Mouse (Mus musculus): ENCODE data around the gene Atp13a2. TPM values are rescaled to one million over a fixed set of nuclear protein-coding genes. Genes with fewer than 3 reads are reported as not detected.

Gene Atp13a2
- polyA plus RNA-seq, 1 experiment from 2014 or later, result 33.4 TPM

DNA sequence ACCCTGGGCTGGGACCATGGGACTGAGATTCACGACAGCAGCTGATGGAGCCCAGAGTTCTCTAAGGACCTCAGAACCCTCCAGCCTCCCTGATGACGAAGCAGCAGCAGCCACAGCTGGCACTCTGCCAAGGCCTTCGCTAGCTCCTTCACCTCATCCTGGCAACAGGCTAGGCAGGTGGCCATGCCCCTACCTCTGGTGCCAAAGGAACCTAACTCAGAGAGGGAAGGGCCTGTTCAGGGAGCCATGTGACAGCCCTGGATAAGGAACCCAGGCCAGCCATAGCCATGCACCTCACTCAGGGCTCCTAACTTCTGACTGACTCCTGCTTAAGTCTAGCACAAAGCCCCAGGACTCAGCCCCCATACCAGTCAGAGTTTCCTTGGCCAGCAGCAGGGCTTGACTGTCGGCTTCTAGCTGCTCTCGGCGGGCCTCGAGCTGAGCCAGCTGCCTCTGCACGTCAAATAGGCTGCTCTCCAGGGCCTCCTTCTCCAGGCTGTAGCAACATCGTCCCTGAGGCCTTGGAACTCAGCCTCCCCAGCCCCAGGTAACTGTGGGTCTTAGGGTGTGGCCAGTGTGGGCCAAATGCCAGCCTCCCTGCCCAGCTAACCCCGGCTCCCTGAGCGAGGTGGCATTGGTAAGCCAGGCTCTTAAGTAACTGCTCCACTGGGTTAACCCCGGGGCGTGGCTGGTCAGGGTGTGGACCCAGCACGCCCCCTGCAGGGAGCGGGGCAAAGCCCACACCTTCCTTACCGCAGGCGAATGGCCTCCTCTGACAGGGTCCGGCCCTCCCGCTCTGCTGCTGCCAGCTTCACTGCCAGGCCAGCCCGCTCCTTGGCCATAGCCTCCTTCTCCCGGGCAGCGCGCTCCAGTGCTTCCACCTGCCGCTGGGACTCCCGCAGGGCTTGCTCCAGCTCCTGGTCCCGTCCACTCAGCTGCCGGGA lies 47.2 kb downstream of the Atp13a2 start:
- Histone ChIP-seq H3K27ac (ENCODE audit: low read depth, low read length) (no peak overlapping the region), H3K36me3 (ENCODE audit: control insufficient read depth, insufficient read depth, low read length) (peaks cover 11% of the 10 kb centered on the region), H3K9me3 (ENCODE audit: control insufficient read depth, low read length) (no peaks in the 10 kb centered on the region), H3K27me3 (ENCODE audit: control insufficient read depth, insufficient read depth, low read length) (no peaks in the 10 kb centered on the region), H3K4me2 (no peak overlapping the region), H3K4me1 (ENCODE audit: control insufficient read depth, insufficient read depth, low read length) (no peaks in the 10 kb centered on the region), H3K9ac (ENCODE audit: low read length) (no peak overlapping the region), H3K4me3 (ENCODE audit: low read depth, low read length) (no peak overlapping the region)
- DNase-seq (ENCODE audit: low spot score, missing footprints), result no peak
- WGBS, result 85% methylated on average over 27 of the region's 27 CpGs
- no peak for ATAC-seq (ENCODE audit: low FRiP score)

DNA sequence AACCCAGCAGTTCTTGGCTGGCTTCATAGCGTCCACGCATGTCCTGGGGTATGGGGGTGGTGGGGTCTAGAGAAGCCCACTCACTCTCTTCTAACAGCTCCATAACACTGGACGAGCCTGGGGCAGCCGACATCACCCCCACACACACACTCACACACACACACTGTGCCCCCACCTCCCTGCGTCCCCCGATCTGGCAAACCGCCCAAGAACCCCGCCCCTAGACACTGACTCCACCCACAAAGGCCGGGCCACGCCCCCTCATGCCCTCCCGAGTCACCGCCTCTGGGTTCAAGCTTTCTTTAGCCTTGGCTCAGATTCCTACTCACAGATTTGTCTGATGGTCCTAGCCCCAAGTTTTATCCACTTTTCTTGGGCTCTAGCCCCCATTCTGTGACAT lies 54.4 kb downstream of the Atp13a2 start:
- Histone ChIP-seq H3K36me3 (ENCODE audit: control insufficient read depth, insufficient read depth, low read length) (peaks cover 8% of the 10 kb centered on the region; the same call in 1 of the 2 replicates), H3K4me3 (ENCODE audit: low read depth, low read length) (no peak overlapping the region), H3K27me3 (ENCODE audit: control insufficient read depth, insufficient read depth, low read length) (no peaks in the 10 kb centered on the region), H3K9me3 (ENCODE audit: control insufficient read depth, low read length) (no peaks in the 10 kb centered on the region), H3K4me1 (ENCODE audit: control insufficient read depth, insufficient read depth, low read length) (no peaks in the 10 kb centered on the region), H3K27ac (ENCODE audit: low read depth, low read length) (no peak overlapping the region), H3K9ac (ENCODE audit: low read length) (no peak overlapping the region), H3K4me2 (no peak overlapping the region)
- no peak for DNase-seq (ENCODE audit: low spot score, missing footprints)
- ATAC-seq (ENCODE audit: low FRiP score), result no peak
- 64% methylated on average over 12 of the region's 12 CpGs for WGBS

DNA sequence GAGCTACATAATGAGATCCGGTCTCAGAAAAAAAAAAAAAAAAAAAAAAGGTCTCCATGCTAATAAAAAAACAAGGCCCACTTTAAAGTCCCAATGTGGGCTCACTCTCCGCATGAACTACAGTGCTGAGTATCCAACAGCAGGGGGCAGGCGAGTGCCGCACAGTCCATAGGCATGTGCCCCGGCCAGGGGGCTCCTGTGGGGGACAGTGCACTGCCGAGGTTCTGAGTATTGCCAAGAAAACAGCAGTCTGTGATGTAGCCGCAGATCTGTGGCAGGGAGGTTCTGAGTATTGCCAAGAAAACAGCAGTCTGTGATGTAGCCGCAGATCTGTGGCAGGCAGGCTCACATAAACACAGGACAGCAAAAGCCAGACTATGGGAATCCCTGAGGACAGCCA lies 58.1 kb downstream of the Atp13a2 start:
- peaks cover 8% of the 10 kb centered on the region for H3K36me3 ChIP-seq (ENCODE audit: control insufficient read depth, insufficient read depth, low read length)
- whole genome bisulfite sequencing, result 22% methylated on average over 8 of the region's 8 CpGs

DNA sequence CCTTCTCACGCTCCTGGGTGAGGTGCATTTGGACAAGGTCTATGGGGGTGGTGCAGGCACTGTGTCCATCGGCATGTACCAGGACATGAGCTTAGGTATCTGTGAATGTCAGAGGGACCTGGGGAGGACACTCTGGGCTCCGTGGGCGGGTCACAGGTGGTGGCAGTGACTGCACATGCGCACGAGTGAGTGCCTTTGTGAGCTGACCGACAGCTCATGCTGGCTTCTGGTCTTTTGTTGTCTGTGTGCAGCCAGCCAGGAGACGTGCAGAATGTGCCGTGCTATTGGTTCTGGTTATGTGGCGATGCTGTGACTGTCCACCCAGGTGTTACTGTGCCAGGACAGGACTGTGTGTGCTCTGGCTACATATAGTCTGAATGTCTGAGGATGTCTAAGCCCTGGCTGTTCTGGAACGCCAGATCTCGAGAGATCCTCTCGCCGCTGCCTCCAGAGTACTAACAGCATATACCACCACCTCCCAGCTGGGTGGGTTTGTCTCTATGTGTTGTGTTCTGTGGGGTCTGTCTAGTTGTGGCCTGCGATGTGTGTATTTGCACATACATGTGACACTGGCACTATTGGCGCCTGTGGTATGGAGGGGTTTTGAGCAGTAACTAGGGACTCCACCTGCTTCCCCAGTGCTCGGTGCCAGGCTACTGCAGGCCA lies 62.3 kb downstream of the Atp13a2 start:
- Histone ChIP-seq H3K9ac (ENCODE audit: low read length) (peak overlapping the region; percentile 2), H3K27me3 (ENCODE audit: control insufficient read depth, insufficient read depth, low read length) (no peaks in the 10 kb centered on the region), H3K27ac (ENCODE audit: low read depth, low read length) (peak overlapping the region; percentile 89), H3K36me3 (ENCODE audit: control insufficient read depth, insufficient read depth, low read length) (peaks cover 6% of the 10 kb centered on the region), H3K4me1 (ENCODE audit: control insufficient read depth, insufficient read depth, low read length) (peaks cover 46% of the 10 kb centered on the region), H3K4me2 (peak overlapping the region; percentile 26; the same call in 1 of the 2 replicates), H3K4me3 (ENCODE audit: low read depth, low read length) (no peak overlapping the region), H3K9me3 (ENCODE audit: control insufficient read depth, low read length) (no peaks in the 10 kb centered on the region)
- DNase-seq (ENCODE audit: low spot score, missing footprints), result peak; percentile 89
- peak; percentile 26 for ATAC-seq (ENCODE audit: low FRiP score)
- 35% methylated on average over 17 of the region's 17 CpGs for WGBS

More for the DNA sequence above, 58.1 kb downstream of the Atp13a2 start:
- H3K4me3 ChIP-seq (ENCODE audit: low read depth, low read length), result no peak overlapping the region
- no peaks in the 10 kb centered on the region for H3K9me3 ChIP-seq (ENCODE audit: control insufficient read depth, low read length)
- peak; percentile 61; the same call in 1 of the 2 replicates for ATAC-seq (ENCODE audit: low FRiP score)
- no peaks in the 10 kb centered on the region for H3K27me3 ChIP-seq (ENCODE audit: control insufficient read depth, insufficient read depth, low read length)
- no peak overlapping the region for H3K9ac ChIP-seq (ENCODE audit: low read length)
- peaks cover 17% of the 10 kb centered on the region for H3K4me1 ChIP-seq (ENCODE audit: control insufficient read depth, insufficient read depth, low read length)
- H3K27ac ChIP-seq (ENCODE audit: low read depth, low read length), result no peak overlapping the region
- peak; percentile 95 for DNase-seq (ENCODE audit: low spot score, missing footprints)
- no peak overlapping the region for H3K4me2 ChIP-seq

DNA sequence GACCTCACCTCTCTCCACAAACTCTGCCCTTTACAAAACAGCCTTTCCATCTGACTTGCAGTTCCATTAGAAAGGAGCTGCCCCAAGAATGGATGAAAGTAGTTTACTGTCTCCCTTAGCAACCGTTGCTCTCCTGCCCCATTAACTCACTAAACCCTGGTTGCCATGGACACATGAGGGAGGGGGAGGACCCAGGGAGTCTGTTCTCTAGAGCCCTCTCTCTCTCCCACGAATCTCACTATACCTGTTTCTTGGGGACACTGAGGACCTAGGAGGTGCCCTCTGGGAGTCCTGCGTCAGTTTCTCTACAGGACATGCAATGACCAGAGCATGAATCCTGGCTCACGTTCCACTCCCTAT lies 62.8 kb downstream of the Atp13a2 start:
- DNase-seq (ENCODE audit: low spot score, missing footprints) (peak; percentile 97), ATAC-seq (ENCODE audit: low FRiP score) (peak; percentile 68)
- Histone ChIP-seq H3K4me3 (ENCODE audit: low read depth, low read length) (no peak overlapping the region), H3K4me2 (peak overlapping the region; percentile 26; the same call in 1 of the 2 replicates), H3K36me3 (ENCODE audit: control insufficient read depth, insufficient read depth, low read length) (peaks cover 6% of the 10 kb centered on the region), H3K9ac (ENCODE audit: low read length) (no peak overlapping the region), H3K9me3 (ENCODE audit: control insufficient read depth, low read length) (no peaks in the 10 kb centered on the region), H3K27ac (ENCODE audit: low read depth, low read length) (peak overlapping the region; percentile 89), H3K27me3 (ENCODE audit: control insufficient read depth, insufficient read depth, low read length) (no peaks in the 10 kb centered on the region), H3K4me1 (ENCODE audit: control insufficient read depth, insufficient read depth, low read length) (peaks cover 51% of the 10 kb centered on the region)
- WGBS, result 20% methylated on average over 4 of the region's 4 CpGs

DNA sequence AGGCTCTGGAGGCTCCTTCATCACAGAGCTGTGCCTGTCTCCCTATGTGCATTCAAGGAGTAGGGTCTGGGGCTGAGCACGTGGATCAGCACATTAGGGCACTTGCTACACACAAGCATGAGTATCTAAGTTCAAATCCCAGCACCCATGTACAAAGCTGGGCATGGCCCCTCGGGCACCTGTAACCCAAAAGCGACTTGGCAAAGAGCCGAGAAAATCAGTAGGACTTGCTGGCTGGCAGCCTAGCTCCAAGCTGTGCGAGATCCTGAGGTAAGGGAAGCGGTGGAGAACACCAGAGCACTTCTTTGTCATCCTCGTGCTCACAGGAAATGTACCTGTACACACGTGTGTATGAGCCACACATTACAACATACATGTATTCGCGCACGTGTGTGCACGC lies 65.8 kb downstream of the Atp13a2 start:
- no peak for ATAC-seq (ENCODE audit: low FRiP score)
- Histone ChIP-seq H3K4me2 (no peak overlapping the region), H3K4me3 (ENCODE audit: low read depth, low read length) (no peak overlapping the region), H3K27me3 (ENCODE audit: control insufficient read depth, insufficient read depth, low read length) (no peaks in the 10 kb centered on the region), H3K27ac (ENCODE audit: low read depth, low read length) (no peak overlapping the region), H3K9me3 (ENCODE audit: control insufficient read depth, low read length) (no peaks in the 10 kb centered on the region), H3K4me1 (ENCODE audit: control insufficient read depth, insufficient read depth, low read length) (peaks cover 55% of the 10 kb centered on the region), H3K36me3 (ENCODE audit: control insufficient read depth, insufficient read depth, low read length) (peaks cover 2% of the 10 kb centered on the region; the same call in 1 of the 2 replicates), H3K9ac (ENCODE audit: low read length) (peak overlapping the region; percentile 22; the same call in 1 of the 2 replicates)
- no peak for DNase-seq (ENCODE audit: low spot score, missing footprints)
- WGBS, result 74% methylated on average over 12 of the region's 12 CpGs

DNA sequence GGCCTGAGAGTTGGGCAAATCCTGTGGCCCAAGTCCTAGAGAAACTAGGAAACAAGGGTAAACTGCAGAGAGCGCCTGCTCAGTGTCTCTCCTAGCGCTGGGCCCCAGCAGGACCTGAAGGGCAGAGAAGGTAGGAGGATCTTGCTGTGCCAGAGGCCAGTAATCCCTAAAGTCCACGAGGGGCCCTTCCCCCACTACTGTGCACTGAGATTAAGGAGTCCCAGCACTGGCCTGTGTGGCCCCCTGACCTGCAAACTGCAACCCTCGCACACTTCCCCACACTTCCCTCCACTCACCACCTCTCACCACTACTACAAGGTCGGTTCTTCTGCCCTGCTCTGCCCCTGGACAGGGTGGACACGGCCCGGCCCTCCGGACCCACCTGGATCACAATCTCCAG lies 66.5 kb downstream of the Atp13a2 start:
- Histone ChIP-seq H3K9ac (ENCODE audit: low read length) (peak overlapping the region; percentile 47), H3K4me3 (ENCODE audit: low read depth, low read length) (peak overlapping the region; percentile 5; the same call in 1 of the 2 replicates), H3K36me3 (ENCODE audit: control insufficient read depth, insufficient read depth, low read length) (peaks cover 2% of the 10 kb centered on the region; the same call in 1 of the 2 replicates), H3K9me3 (ENCODE audit: control insufficient read depth, low read length) (no peaks in the 10 kb centered on the region), H3K4me2 (peak overlapping the region; percentile 38), H3K27me3 (ENCODE audit: control insufficient read depth, insufficient read depth, low read length) (no peaks in the 10 kb centered on the region), H3K4me1 (ENCODE audit: control insufficient read depth, insufficient read depth, low read length) (peaks cover 53% of the 10 kb centered on the region), H3K27ac (ENCODE audit: low read depth, low read length) (peak overlapping the region; percentile 75)
- peak; percentile 88 for DNase-seq (ENCODE audit: low spot score, missing footprints)
- WGBS, result 24% methylated on average over 8 of the region's 8 CpGs
- ATAC-seq (ENCODE audit: low FRiP score), result no peak; the same call in 1 of the 2 replicates

DNA sequence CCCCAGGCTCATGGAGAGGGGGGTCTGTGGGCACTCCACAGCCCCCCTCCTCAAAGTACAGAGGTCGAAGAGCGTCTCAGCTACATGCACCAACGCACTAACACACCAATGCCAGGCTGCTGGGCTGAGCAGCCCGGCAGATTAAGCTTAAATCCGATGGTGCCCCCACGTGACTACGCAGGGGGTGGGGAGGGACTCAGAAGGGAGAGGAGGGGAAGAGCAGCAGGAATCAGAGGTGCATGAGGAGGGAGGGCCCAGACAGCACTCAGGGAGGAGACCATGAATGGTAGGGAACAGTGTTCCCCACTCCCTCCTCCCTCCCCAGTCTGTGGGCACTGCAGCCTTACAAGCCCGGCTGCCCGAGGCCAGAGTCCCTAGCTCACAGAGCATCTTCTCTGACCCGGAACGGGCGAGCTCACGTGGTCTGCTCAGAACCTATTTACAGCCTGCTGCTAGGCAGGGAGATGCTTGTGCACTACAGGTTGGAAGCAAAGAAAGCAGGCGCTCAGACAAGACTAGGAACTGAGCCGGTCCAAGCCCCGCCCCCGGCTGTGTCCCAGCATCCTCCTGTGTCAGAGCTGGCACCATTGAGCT lies 67.0 kb downstream of the Atp13a2 start:
- peak; percentile 57 for ATAC-seq (ENCODE audit: low FRiP score)
- peak; percentile 94 for DNase-seq (ENCODE audit: low spot score, missing footprints)
- H3K9ac ChIP-seq (ENCODE audit: low read length), result peak overlapping the region; percentile 47
- H3K27ac ChIP-seq (ENCODE audit: low read depth, low read length), result peak overlapping the region; percentile 75
- WGBS, result 4% methylated on average over 17 of the region's 17 CpGs
- no peaks in the 10 kb centered on the region for H3K9me3 ChIP-seq (ENCODE audit: control insufficient read depth, low read length)
- H3K4me1 ChIP-seq (ENCODE audit: control insufficient read depth, insufficient read depth, low read length), result peaks cover 47% of the 10 kb centered on the region
- peak overlapping the region; percentile 5 for H3K4me3 ChIP-seq (ENCODE audit: low read depth, low read length)
- H3K27me3 ChIP-seq (ENCODE audit: control insufficient read depth, insufficient read depth, low read length), result no peaks in the 10 kb centered on the region
- H3K36me3 ChIP-seq (ENCODE audit: control insufficient read depth, insufficient read depth, low read length), result peaks cover 2% of the 10 kb centered on the region; the same call in 1 of the 2 replicates
- peak overlapping the region; percentile 38 for H3K4me2 ChIP-seq

Measured in midbrain, embryonic 11.5 days (tissue).